Mouse (Mus musculus) ES-Bruce4 (cell line): ENCODE results near the gene Nme4.

ENCODE experiments used
- CTCF ChIP-seq: IDR thresholded peaks from one replicate; pipeline ENCODE4 v1.8.1; 2011; ENCODE audit warnings: low read depth, low read length
- EP300 ChIP-seq: IDR thresholded peaks from 2 replicates; pipeline ENCODE4 v1.6.1; 2011; ENCODE audit warnings: low read depth, low read length; ENCODE audit not compliant: insufficient read depth
- POLR2A ChIP-seq: IDR thresholded peaks from one replicate; pipeline ENCODE4 v1.8.1; 2011; ENCODE audit warnings: low read length; ENCODE audit not compliant: insufficient read depth

GRCm38 (mm10) chr17:26122431-26123140 is 27.2 kb upstream of the Nme4 start:
- TF ChIP-seq CTCF, result no peak
- no peak for TF ChIP-seq POLR2A
- no peak for TF ChIP-seq EP300
